Mouse (Mus musculus) bone marrow macrophage, adult 2 months (primary cell): ENCODE measurements around the gene Thoc5. TPM values are rescaled to one million over a fixed set of nuclear protein-coding genes. Genes with fewer than 3 reads are reported as not detected.

Experiments used
- H3K27ac ChIP-seq: 2 replicates; pipeline ENCODE4 v1.5.1; 2012; ENCODE audit warnings: low read depth, low read length; ENCODE audit not compliant: insufficient read depth
- H3K4me1 ChIP-seq: 2 replicates; pipeline ENCODE4 v1.6.1; 2012; ENCODE audit warnings: low read length; ENCODE audit not compliant: control insufficient read depth, insufficient read depth
- H3K4me3 ChIP-seq: 2 replicates; pipeline ENCODE4 v1.5.1; 2012; ENCODE audit warnings: mild to moderate bottlenecking, low read length, moderate library complexity; ENCODE audit not compliant: insufficient read depth
- CTCF ChIP-seq: IDR thresholded peaks from 2 replicates; pipeline ENCODE4 v1.5.1; 2012; ENCODE audit warnings: low read depth, mild to moderate bottlenecking, low read length, moderate library complexity
- POLR2A ChIP-seq: IDR thresholded peaks from 2 replicates; pipeline ENCODE4 v1.6.1; 2012; ENCODE audit warnings: mild to moderate bottlenecking, low read depth, low read length, borderline replicate concordance
- polyA plus RNA-seq: library from polyadenylated mRNA; stranded (reverse); fragments of >200 nt; gene quantifications from 2 replicates; pipeline ENCODE4 v1.2.4, GENCODE M21; 2012; ENCODE audit not compliant: missing spikeins, insufficient read depth, insufficient read length

The Thoc5 gene
- polyA plus RNA-seq, 1 experiment = 23.0 TPM

- no peaks in the 10 kb centered on the region for H3K4me1 ChIP-seq
These were observed 33.1 kb upstream of the Thoc5 start for GRCm38 (mm10) chr11:4861816-4862604.

GRCm38 (mm10) chr11:4862730-4863129 is 32.4 kb upstream of the Thoc5 start:
- Histone ChIP-seq H3K27ac (no peak overlapping the region), H3K4me1 (no peaks in the 10 kb centered on the region), H3K4me3 (no peak overlapping the region)
- TF ChIP-seq POLR2A = no peak
- no peak for TF ChIP-seq CTCF

More at GRCm38 (mm10) chr11:4861816-4862604, 33.1 kb upstream of the Thoc5 start:
- no peak overlapping the region for H3K27ac ChIP-seq
- TF ChIP-seq CTCF (no peak), POLR2A (no peak)
- no peak overlapping the region for H3K4me3 ChIP-seq

- Histone ChIP-seq H3K4me3 (no peak overlapping the region), H3K27ac (no peak overlapping the region), H3K4me1 (no peaks in the 10 kb centered on the region)
- TF ChIP-seq CTCF = no peak
- no peak for TF ChIP-seq POLR2A
These were observed 29.4 kb upstream of the Thoc5 start for GRCm38 (mm10) chr11:4865645-4866251.

- H3K27ac ChIP-seq = no peak within 1 kb of the TSS
- TF ChIP-seq POLR2A = no peak
- no peak for TF ChIP-seq CTCF
- peaks cover 8% of the 10 kb centered on the region; the same call in 1 of the 2 replicates for H3K4me1 ChIP-seq
- peak within 1 kb of the TSS; percentile 82 for H3K4me3 ChIP-seq
These were observed 21.2 kb upstream of the Thoc5 start, which contains the start of gene Nipsnap1 for GRCm38 (mm10) chr11:4873755-4874475. Gene Nipsnap1, plus strand, starts transcription at chr11:4873951.

GRCm38 (mm10) chr11:4874551-4874950 is 20.6 kb upstream of the Thoc5 start:
- Histone ChIP-seq H3K4me1 (peaks cover 8% of the 10 kb centered on the region; the same call in 1 of the 2 replicates), H3K27ac (no peak overlapping the region), H3K4me3 (peak overlapping the region; percentile 82)
- TF ChIP-seq POLR2A (no peak), CTCF (no peak)

GRCm38 (mm10) chr11:4881087-4881486 is 14.0 kb upstream of the Thoc5 start:
- H3K4me3 ChIP-seq = no peak overlapping the region
- H3K27ac ChIP-seq = no peak overlapping the region
- no peaks in the 10 kb centered on the region for H3K4me1 ChIP-seq
- no peak for TF ChIP-seq POLR2A
- TF ChIP-seq CTCF = no peak

GRCm38 (mm10) chr11:4882892-4883627 is 12.1 kb upstream of the Thoc5 start:
- Histone ChIP-seq H3K4me1 (no peaks in the 10 kb centered on the region), H3K27ac (no peak overlapping the region), H3K4me3 (no peak overlapping the region)
- TF ChIP-seq POLR2A (no peak), CTCF (no peak)

- Histone ChIP-seq H3K4me3 (no peak overlapping the region), H3K4me1 (no peaks in the 10 kb centered on the region), H3K27ac (no peak overlapping the region)
- no peak for TF ChIP-seq POLR2A
- peak; percentile 30; the same call in 1 of the 2 replicates for TF ChIP-seq CTCF
These were observed 9.7 kb upstream of the Thoc5 start for GRCm38 (mm10) chr11:4885385-4885903.

GRCm38 (mm10) chr11:4886987-4887386 is 8.1 kb upstream of the Thoc5 start:
- Histone ChIP-seq H3K4me1 (no peaks in the 10 kb centered on the region), H3K27ac (no peak overlapping the region), H3K4me3 (no peak overlapping the region)
- TF ChIP-seq CTCF (no peak), POLR2A (no peak)
